Mouse (Mus musculus) heart, postnatal 0 days (tissue): Measurements from ENCODE around the gene Cnot10. TPM values are rescaled to one million over a fixed set of nuclear protein-coding genes. Genes with fewer than 3 reads are reported as not detected.
A peak's percentile ranks its signal among the peaks of the same experiment; 100 is the strongest.
"Not testable (repeated sequence)": the region's sequence is repeated elsewhere in the genome, so short reads cannot be mapped to it uniquely, and the experiment has no call there.

Source experiments
- ATAC-seq: fragments of 200-750 bp; cut with Nextera tagmentation; 2 replicates; pipeline ENCODE4 v1.8.0; 2017; ENCODE audit warnings: low read depth, moderate number of reproducible peaks, moderate library complexity; ENCODE audit not compliant: insufficient read depth
- DNase-seq: peaks from one replicate; pipeline ENCODE4 v3.0.0-alpha.2; 2016; ENCODE audit warnings: low spot score
- H3K27ac ChIP-seq: fragments of 300-500 bp; sonication (generic); 2 replicates; pipeline ENCODE4 v1.5.1; 2014; ENCODE audit warnings: low read depth, mild to moderate bottlenecking
- H3K27me3 ChIP-seq: fragments of 300-500 bp; sonication (generic); 2 replicates; pipeline ENCODE4 v1.6.1; 2014; ENCODE audit warnings: low read length, mixed read lengths; ENCODE audit not compliant: control insufficient read depth, insufficient read depth
- H3K36me3 ChIP-seq: fragments of 300-500 bp; sonication (generic); replicated peaks from 2 replicates; pipeline ENCODE4 v1.6.1; 2014; ENCODE audit warnings: low read length, mixed read lengths; ENCODE audit not compliant: control insufficient read depth, insufficient read depth
- H3K4me1 ChIP-seq: fragments of 300-500 bp; sonication (generic); 2 replicates; pipeline ENCODE4 v1.6.1; 2014; ENCODE audit warnings: antibody characterized with exemption; ENCODE audit not compliant: control insufficient read depth, insufficient read depth
- H3K4me2 ChIP-seq: fragments of 300-500 bp; sonication (generic); 2 replicates; pipeline ENCODE4 v1.6.1; 2014; ENCODE audit warnings: low read depth, mild to moderate bottlenecking, low read length, moderate library complexity
- H3K4me3 ChIP-seq: fragments of 300-500 bp; sonication (generic); 2 replicates; pipeline ENCODE4 v1.5.1; 2014; ENCODE audit warnings: low read depth, low read length
- H3K9ac ChIP-seq: fragments of 300-500 bp; sonication (generic); replicated peaks from 2 replicates; pipeline ENCODE4 v1.6.1; 2014; ENCODE audit warnings: low read depth, low read length, mixed read lengths
- H3K9me3 ChIP-seq: fragments of 300-500 bp; sonication (generic); replicated peaks from 2 replicates; pipeline ENCODE4 v1.6.1; 2016; ENCODE audit warnings: low read length; ENCODE audit not compliant: control insufficient read depth
- CTCF ChIP-seq: IDR thresholded peaks from 2 replicates; pipeline ENCODE4 v1.5.1; 2016; ENCODE audit warnings: antibody characterized with exemption, control low read depth, low read depth
- EP300 ChIP-seq: IDR thresholded peaks from 2 replicates; pipeline ENCODE4 v1.6.1; 2016; ENCODE audit warnings: antibody characterized with exemption, low read depth
- WGBS: fragments of 180-500 bp; shearing (Covaris S2); extraction: QIAGEN DNeasy Blood & Tissue Kit; methylation state at CpG from one replicate; pipeline ENCODE4 v1.1.7; 2014; 5-methylcytosine and 5-hydroxymethylcytosine counted together
- polyA plus RNA-seq: library from polyadenylated mRNA; unstranded; fragments of >200 nt; fragmentation: Nextera tagmentation; extraction: Ambion mirVana; gene quantifications from 2 replicates; pipeline ENCODE4 v1.2.1, GENCODE M21; 2015
- total RNA-seq: library from RNA; depleted of rRNA; stranded (reverse); fragments of >200 nt; gene quantifications from 2 replicates; pipeline ENCODE4 v1.2.3, GENCODE M21; 2014; ENCODE audit warnings: low replicate concordance

Gene Cnot10
- total and polyA plus RNA-seq, 2 experiments from 2014 or later, result 19.7 to 25.7 TPM

DNA sequence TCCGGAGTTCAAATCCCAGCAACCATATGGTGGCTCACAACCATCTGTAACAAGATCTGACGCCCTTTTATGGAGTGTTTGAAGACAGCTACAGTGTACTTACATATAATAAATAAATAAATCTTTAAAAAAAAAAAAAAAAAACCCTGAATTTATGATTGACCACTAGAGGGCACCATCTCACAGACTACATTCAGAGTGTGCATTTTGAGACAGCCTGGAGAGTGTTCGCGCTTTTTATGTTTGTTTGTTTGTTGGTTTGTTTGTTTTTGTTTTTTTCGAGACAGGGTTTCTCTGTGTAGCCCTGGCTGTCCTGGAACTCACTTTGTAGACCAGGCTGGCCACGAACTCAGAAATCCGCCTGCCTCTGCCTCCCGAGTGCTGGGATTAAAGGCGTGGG, 8.5 kb upstream of the Cnot10 start:
- H3K4me1 ChIP-seq, H3K4me3 ChIP-seq, H3K36me3 ChIP-seq, H3K27me3 ChIP-seq, H3K9ac ChIP-seq, H3K9me3 ChIP-seq, H3K27ac ChIP-seq, ATAC-seq, H3K4me2 ChIP-seq: not testable (repeated sequence)
- peak; percentile 54 for DNase-seq
- WGBS, result 51% methylated on average over 8 of the region's 9 CpGs
- TF ChIP-seq CTCF, result peak; percentile 69

- ATAC-seq, result no peak
- Histone ChIP-seq H3K36me3 (no peaks in the 10 kb centered on the region), H3K27ac (no peak overlapping the region), H3K4me3 (no peak overlapping the region), H3K9ac (no peak overlapping the region), H3K27me3 (0 out of 2 replicates have a peak, but pooled peaks cover 3% of the 10 kb centered on the region), H3K9me3 (no peaks in the 10 kb centered on the region), H3K4me1 (no peaks in the 10 kb centered on the region), H3K4me2 (no peak overlapping the region)
- WGBS, result 77% methylated on average over 28 of the region's 28 CpGs
- no peak for DNase-seq
- TF ChIP-seq EP300 (no peak), CTCF (no peak)
Observed at GRCm38 (mm10) chr9:114647506-114648432, 7.8 kb upstream of the Cnot10 start.

DNA sequence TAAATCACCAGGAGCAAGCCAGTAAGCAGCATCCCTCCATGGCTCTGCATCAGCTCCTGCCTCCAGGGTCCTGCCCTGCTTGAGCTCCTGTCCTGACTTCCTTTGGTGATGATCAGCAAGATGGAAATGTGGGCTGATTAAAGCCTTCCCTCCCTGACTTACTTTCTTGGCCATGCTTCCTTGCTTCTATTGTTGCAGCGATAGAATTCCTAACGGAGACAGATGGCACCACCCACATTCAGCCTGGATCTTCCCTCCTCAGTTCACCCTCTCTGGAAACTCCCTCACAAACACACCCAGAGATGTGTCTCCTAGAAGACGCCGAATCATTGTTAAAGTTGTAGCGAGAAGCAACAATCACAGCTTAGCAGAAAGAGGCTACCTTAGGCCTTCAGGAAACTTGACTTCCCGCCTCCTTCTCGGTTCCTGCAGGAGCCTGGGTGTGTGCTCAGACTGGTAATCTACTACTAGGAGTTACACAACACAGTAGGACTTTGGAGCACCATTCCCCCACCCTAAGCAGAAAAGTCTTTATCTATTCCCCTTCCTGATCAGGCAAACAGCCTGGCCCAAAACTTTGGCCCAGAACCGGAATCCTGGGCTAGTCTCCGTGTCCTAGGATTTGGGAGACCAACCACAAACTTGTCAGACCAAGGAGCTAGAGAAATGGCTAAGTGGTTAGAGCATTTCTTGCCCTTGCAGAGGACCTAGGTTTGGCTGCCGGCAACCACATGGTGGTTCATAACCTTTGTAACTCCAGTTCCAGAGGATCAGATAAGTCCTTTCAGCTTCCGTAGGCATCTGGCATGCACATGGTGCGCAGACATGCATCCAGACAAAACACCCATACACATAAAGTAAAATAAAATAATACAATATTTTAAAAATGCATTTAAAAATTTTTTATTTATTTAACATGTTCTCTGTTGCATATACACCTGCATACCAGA, 6.8 kb upstream of the Cnot10 start:
- DNase-seq, result no peak
- no peak for ATAC-seq
- Histone ChIP-seq H3K9ac (no peak overlapping the region), H3K27me3 (0 out of 2 replicates have a peak, but pooled peaks cover 3% of the 10 kb centered on the region), H3K27ac (no peak overlapping the region), H3K4me3 (no peak overlapping the region), H3K36me3 (no peaks in the 10 kb centered on the region), H3K9me3 (no peaks in the 10 kb centered on the region), H3K4me1 (no peaks in the 10 kb centered on the region), H3K4me2 (no peak overlapping the region)
- 78% methylated on average over 12 of the region's 12 CpGs for WGBS
- TF ChIP-seq EP300 (no peak), CTCF (no peak)

- Histone ChIP-seq H3K4me1 (no peaks in the 10 kb centered on the region; the same call in 1 of the 2 replicates), H3K9me3 (no peaks in the 10 kb centered on the region), H3K4me3 (peak overlapping the region; percentile 86), H3K4me2 (peak overlapping the region; percentile 84), H3K27ac (peak overlapping the region; percentile 89), H3K27me3 (no peaks in the 10 kb centered on the region), H3K36me3 (no peaks in the 10 kb centered on the region), H3K9ac (peak overlapping the region; percentile 71)
- DNase-seq (peak; percentile 26), ATAC-seq (no peak)
- TF ChIP-seq CTCF (no peak), EP300 (no peak)
- WGBS, result 12% methylated on average over 18 of the region's 18 CpGs
Observed at GRCm38 (mm10) chr9:114639186-114639748, 717 bp downstream of the Cnot10 start.

- 0 out of 2 replicates have a peak, but pooled peaks cover 3% of the 10 kb centered on the region for H3K36me3 ChIP-seq
- no peak overlapping the region for H3K27ac ChIP-seq
- H3K4me2 ChIP-seq, result no peak overlapping the region
- no peaks in the 10 kb centered on the region for H3K27me3 ChIP-seq
- 79% methylated on average over 3 of the region's 3 CpGs for WGBS
- no peak for TF ChIP-seq CTCF
- no peak for TF ChIP-seq EP300
- DNase-seq (no peak), ATAC-seq (no peak)
- H3K9ac ChIP-seq, result no peak overlapping the region
- no peaks in the 10 kb centered on the region; the same call in 1 of the 2 replicates for H3K4me1 ChIP-seq
- H3K4me3 ChIP-seq, result no peak overlapping the region
- no peaks in the 10 kb centered on the region for H3K9me3 ChIP-seq
Observed at GRCm38 (mm10) chr9:114636751-114637150, 3.2 kb downstream of the Cnot10 start.
